Mouse (Mus musculus) stomach, postnatal 0 days (tissue): ENCODE results near the gene Hist2h2bb.
"Not testable (repeated sequence)": the region's sequence is repeated elsewhere in the genome, so short reads cannot be mapped to it uniquely, and the experiment has no call there.

Experiments used
- CTCF ChIP-seq: IDR thresholded peaks from 2 replicates; pipeline ENCODE4 v1.5.1; 2016; ENCODE audit warnings: antibody characterized with exemption, low read depth, mild to moderate bottlenecking, moderate library complexity
- EP300 ChIP-seq: optimal IDR thresholded peaks from 2 replicates; pipeline ENCODE3; 2016; ENCODE audit warnings: antibody characterized with exemption

- TF ChIP-seq CTCF, EP300: not testable (repeated sequence)
Measured at GRCm38 (mm10) chr3:96239949-96240798, 29.4 kb upstream of the Hist2h2bb start, which contains the start of gene Hist2h2aa2.
